Mouse (Mus musculus): ENCODE measurements at regions not wholly inside any gene's neighbourhood (a gene's known extent, or its start where the extent isn't known, plus 50 kb on each side); places are given as distances from the start of the nearest gene placed in this dataset.
A peak's percentile ranks its signal among the peaks of the same experiment; 100 is the strongest.

GRCm38 (mm10) chr4:69116353-69116752, 162.2 kb upstream of the Brinp1 start:
- intact Hi-C loops (cut with DNase I) = loop anchor here (5.0 to 10.0 kb wide), 3 partner anchors 76 to 908 kb away; no protein-coding TSS in a partner anchor
- peak in 1 of 2 experiments; percentile 64 for DNase-seq (ENCODE audit: low spot score in 2 of 2)

GRCm38 (mm10) chr4:69105188-69105587, 151.0 kb upstream of the Brinp1 start:
- intact Hi-C loops (cut with DNase I) = no loop called here
- peak in 1 of 2 experiments; percentile 37 for DNase-seq (ENCODE audit: low spot score in 2 of 2)

GRCm38 (mm10) chr4:69095748-69096408, 141.7 kb upstream of the Brinp1 start:
- peak; percentile 21 to 94 for DNase-seq (ENCODE audit: low spot score in 2 of 2)
- intact Hi-C loops (cut with DNase I) = loop anchor here (1.0 to 10.0 kb wide), 4 partner anchors 142 to 1089 kb away; partner anchors contain the start of gene Brinp1

GRCm38 (mm10) chr4:69078085-69078484, 123.9 kb upstream of the Brinp1 start:
- DNase-seq (ENCODE audit: low spot score in 2 of 2) = no peak
- intact Hi-C loops (cut with DNase I) = no loop called here

GRCm38 (mm10) chr4:69077316-69077715, 123.1 kb upstream of the Brinp1 start:
- intact Hi-C loops (cut with DNase I) = no loop called here
- DNase-seq (ENCODE audit: low spot score in 2 of 2) = no peak

DNA sequence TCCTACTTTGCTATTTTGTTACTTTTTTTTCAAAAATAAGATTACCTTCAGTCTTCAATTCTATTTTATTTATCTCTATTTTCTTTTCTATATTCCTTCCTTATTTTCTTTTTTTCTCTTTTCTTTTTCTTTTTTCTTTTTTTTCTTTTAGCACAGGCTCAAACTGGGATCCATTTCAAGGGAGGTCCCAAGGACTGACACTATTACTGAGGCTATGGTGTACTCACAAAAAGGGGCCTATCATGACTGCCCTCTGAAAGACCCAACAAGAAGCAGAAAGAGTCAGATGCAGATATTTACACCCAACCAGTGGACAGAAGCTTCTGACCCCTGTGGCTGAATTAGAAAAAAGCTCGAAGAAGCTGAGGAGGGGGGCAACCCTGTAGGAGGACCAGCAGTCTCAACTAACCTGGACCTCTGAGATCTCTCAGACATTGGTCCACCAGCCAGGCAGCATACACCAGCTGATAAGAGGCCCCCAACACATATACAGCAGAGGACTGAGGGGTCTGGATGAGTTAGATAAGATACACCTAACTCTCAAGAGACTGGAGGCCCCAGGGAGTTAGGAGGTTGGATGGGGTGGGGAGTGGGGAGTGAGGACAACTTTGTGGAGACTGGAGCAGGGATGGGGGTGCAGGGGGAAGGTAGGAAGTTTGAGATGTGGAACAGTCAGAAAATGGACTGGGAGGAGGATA, 85.6 kb upstream of the Brinp1 start:
- no peak for DNase-seq (ENCODE audit: low spot score in 2 of 2)
- intact Hi-C loops (cut with DNase I) = no loop called here

- intact Hi-C loops (cut with DNase I) = no loop called here
- DNase-seq (ENCODE audit: low spot score in 2 of 2) = no peak
Measured at GRCm38 (mm10) chr4:69034166-69034565, 80.0 kb upstream of the Brinp1 start.

DNA sequence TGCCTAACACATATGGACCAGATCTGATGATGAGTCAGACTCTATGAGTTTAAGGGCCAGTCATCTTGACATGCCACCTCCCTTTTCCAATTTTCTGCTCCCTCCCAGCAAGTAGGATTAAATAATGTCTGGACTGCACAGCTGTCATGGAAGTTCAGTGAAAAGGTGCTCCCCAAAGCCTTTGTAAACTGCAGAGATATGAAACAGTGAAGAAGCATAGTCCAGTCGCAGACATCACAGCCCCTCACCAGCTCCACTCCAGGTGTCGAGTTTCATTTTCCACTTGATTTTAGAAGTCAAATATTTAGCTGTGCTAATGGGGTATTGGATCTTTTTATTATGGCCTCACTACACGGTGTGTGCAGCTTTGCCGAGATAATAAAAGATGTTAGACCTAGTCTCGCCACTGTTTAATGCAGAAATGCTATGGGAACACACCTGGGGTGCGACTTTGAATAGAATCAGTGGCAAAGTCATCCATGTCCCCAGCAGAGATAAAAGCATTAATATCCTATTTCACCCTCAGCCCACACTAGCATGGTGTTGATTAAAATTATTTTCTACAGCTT, 66.0 kb upstream of the Brinp1 start:
- DNase-seq (ENCODE audit: low spot score in 2 of 2) = no peak
- intact Hi-C loops (cut with DNase I) = no loop called here

- intact Hi-C loops (cut with DNase I) = no loop called here
- DNase-seq (ENCODE audit: low spot score in 2 of 2) = peak in 1 of 2 experiments; percentile 74
Measured at GRCm38 (mm10) chr4:69015396-69015795, 61.2 kb upstream of the Brinp1 start.
